Mouse (Mus musculus): ENCODE measurements around the gene Mt4. TPM values are rescaled to one million over a fixed set of nuclear protein-coding genes. Genes with fewer than 3 reads are reported as not detected.

Gene Mt4
- total and polyA plus RNA-seq, 2 experiments from 2014 or later, result not detected

DNA sequence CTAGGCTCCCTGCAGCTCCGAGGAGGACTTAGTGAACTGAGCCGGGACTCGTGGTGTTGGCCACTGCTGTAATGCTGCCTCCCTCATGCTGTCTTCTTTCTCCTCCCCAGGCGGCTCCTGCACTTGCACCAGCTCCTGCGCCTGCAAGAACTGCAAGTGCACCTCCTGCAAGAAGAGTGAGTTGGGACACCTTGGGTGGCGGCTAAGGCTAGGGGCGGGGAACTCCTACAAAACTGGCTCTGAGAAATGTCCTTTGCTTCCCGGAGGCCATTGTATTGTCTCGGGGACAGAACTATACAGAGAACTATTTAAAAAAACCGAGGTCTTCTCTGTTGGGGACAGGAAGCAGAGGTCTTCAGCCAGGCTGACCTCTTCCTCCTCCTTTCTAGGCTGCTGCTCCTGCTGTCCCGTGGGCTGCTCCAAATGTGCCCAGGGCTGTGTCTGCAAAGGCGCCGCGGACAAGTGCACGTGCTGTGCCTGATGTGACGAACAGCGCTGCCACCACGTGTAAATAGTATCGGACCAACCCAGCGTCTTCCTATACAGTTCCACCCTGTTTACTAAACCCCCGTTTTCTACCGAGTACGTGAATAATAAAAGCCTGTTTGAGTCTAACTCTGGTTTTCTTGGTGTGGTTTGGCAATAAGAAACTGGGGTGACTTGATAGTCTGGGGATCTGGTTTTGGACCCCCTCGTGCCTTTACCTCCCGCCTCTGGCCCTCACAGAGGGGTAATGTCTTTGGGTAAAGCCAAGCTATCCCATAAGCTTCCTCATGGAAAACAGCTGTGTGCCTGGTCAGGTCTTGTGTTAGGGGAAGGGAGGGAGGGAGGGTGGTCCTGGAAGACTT, 42.9 kb downstream of the Mt4 start:
- WGBS, result 5% methylated on average over 25 of the region's 25 CpGs
- H3K9me3 ChIP-seq (replicated peaks; ENCODE audit: control insufficient read depth, low read length), result no peaks in the 10 kb centered on the region

DNA sequence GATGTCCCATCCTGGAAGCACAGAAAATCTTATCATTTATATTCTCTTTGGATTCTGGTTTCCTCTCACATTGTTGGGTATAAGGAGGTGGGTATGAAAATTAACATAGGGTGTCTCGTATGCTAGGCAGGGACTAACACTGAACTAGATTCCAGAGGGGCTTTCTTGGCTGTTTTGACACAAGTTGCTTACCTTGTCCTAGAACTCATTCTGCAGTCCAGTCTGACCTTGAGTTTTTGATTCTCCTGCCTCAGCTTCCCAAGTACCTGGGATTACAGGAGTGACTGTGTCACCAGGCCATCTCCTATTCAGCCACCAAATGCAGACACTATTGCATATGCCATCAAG, 43.5 kb downstream of the Mt4 start:
- Histone ChIP-seq H3K27ac (ENCODE audit: low read depth) (no peak overlapping the region), H3K27me3 (ENCODE audit: control insufficient read depth, insufficient read depth, low read length) (peaks cover 7% of the 10 kb centered on the region), H3K36me3 (replicated peaks; ENCODE audit: control insufficient read depth, insufficient read depth, low read length) (no peaks in the 10 kb centered on the region), H3K9ac (replicated peaks; ENCODE audit: low read depth, low read length) (no peak overlapping the region), H3K4me1 (ENCODE audit: control insufficient read depth, insufficient read depth) (peaks cover 15% of the 10 kb centered on the region; the same call in 1 of the 2 replicates), H3K9me3 (replicated peaks; ENCODE audit: control insufficient read depth, low read length) (no peaks in the 10 kb centered on the region), H3K4me2 (ENCODE audit: low read depth, low read length) (peak overlapping the region; percentile 61), H3K4me3 (ENCODE audit: low read depth, low read length) (peak overlapping the region; percentile 62)
- ATAC-seq (ENCODE audit: insufficient read depth, low read depth) (no peak), DNase-seq (ENCODE audit: low spot score) (no peak)
- TF ChIP-seq EP300 (IDR thresholded peaks at IDR 0.05; ENCODE audit: low read depth) (no peak), CTCF (IDR thresholded peaks at IDR 0.05; ENCODE audit: low read depth) (no peak)
- WGBS, result 92% methylated on average over 1 of the region's 1 CpGs

More for the DNA sequence above, 42.9 kb downstream of the Mt4 start:
- peak overlapping the region; percentile 61 for H3K4me2 ChIP-seq (ENCODE audit: low read depth, low read length)
- no peaks in the 10 kb centered on the region for H3K36me3 ChIP-seq (replicated peaks; ENCODE audit: control insufficient read depth, insufficient read depth, low read length)
- peak overlapping the region; percentile 75 for H3K9ac ChIP-seq (replicated peaks; ENCODE audit: low read depth, low read length)
- H3K27ac ChIP-seq (ENCODE audit: low read depth), result peak overlapping the region; percentile 95
- TF ChIP-seq EP300 (IDR thresholded peaks at IDR 0.05; ENCODE audit: low read depth) (no peak), CTCF (IDR thresholded peaks at IDR 0.05; ENCODE audit: low read depth) (no peak)
- peaks cover 6% of the 10 kb centered on the region; the same call in 1 of the 2 replicates for H3K27me3 ChIP-seq (ENCODE audit: control insufficient read depth, insufficient read depth, low read length)
- peak overlapping the region; percentile 62 for H3K4me3 ChIP-seq (ENCODE audit: low read depth, low read length)
- DNase-seq (ENCODE audit: low spot score) (no peak), ATAC-seq (ENCODE audit: insufficient read depth, low read depth) (no peak)
- H3K4me1 ChIP-seq (ENCODE audit: control insufficient read depth, insufficient read depth), result peaks cover 15% of the 10 kb centered on the region; the same call in 1 of the 2 replicates

DNA sequence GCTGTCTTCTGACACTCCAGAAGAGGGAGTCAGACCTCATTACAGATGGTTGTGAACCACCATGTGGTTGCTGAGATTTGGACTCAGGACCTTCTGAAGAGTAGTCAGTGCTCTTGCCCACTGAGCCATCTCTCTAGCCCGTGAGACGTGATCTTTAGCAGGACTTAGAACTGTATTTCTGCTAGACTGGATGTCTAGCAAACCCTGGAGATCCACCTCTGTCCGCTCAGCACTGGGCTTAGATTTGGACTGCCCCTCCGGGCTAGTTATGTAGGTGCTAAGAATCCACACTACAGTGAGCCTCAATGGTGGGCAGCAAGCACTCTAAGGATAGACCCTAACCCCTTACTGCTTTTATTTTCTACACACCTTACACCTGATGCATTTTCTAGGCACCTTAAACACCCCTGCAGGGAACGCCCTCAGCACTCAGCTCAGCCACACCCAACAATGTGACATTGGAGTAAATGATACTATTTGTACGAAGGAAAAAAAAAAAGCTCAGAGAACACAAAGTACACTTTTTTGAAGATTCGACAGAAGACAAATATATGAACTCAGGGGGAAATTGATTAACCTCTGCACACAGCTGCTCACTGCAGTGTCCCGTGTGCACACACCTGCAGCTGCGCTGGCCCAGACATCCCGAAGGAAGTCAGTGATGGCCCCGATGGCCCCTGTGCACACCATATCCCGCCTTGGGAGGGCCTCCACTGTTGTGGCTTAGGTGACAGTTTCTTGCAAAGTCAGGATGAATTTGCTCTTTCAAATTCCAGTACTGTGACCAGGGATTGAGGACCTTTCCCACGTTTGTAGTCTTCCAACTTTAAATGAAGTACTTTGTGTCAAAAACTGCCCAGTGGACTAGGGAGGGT, 45.3 kb downstream of the Mt4 start:
- Histone ChIP-seq H3K4me3 (ENCODE audit: low read depth, low read length) (peak overlapping the region; percentile 31), H3K27ac (ENCODE audit: low read depth) (peak overlapping the region; percentile 77), H3K9ac (replicated peaks; ENCODE audit: low read depth, low read length) (peak overlapping the region; percentile 41; the same call in 1 of the 2 replicates), H3K27me3 (ENCODE audit: control insufficient read depth, insufficient read depth, low read length) (peaks cover 21% of the 10 kb centered on the region), H3K4me1 (ENCODE audit: control insufficient read depth, insufficient read depth) (peaks cover 21% of the 10 kb centered on the region), H3K4me2 (ENCODE audit: low read depth, low read length) (peak overlapping the region; percentile 58), H3K9me3 (replicated peaks; ENCODE audit: control insufficient read depth, low read length) (no peaks in the 10 kb centered on the region), H3K36me3 (replicated peaks; ENCODE audit: control insufficient read depth, insufficient read depth, low read length) (no peaks in the 10 kb centered on the region)
- no peak for DNase-seq (ENCODE audit: low spot score)
- no peak for ATAC-seq (ENCODE audit: insufficient read depth, low read depth)
- no peak for TF ChIP-seq EP300 (IDR thresholded peaks at IDR 0.05; ENCODE audit: low read depth)
- WGBS, result 65% methylated on average over 13 of the region's 13 CpGs

DNA sequence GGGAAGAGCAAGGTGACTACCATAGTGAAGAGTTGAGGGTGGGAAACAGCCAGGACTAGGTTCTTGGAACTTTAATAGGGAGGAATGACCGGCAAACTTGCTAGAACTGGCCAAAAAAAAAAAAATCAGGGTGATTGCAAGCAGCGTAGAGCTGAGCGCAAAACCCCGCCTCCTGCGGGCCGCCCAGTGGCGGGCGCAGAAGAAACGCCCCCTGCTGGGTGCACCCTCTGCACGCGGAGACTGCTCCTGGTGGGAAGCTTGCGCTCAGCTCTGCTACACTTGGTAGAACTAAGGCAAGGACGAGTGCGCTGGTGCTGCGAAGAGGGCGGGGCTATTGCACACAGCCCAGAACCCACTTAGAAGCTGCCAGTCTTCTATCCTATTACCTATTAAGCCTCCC, 46.1 kb downstream of the Mt4 start:
- peak; percentile 88 for DNase-seq (ENCODE audit: low spot score)
- H3K27me3 ChIP-seq (ENCODE audit: control insufficient read depth, insufficient read depth, low read length), result peaks cover 23% of the 10 kb centered on the region
- H3K4me3 ChIP-seq (ENCODE audit: low read depth, low read length), result peak overlapping the region; percentile 31
- peak overlapping the region; percentile 77 for H3K27ac ChIP-seq (ENCODE audit: low read depth)
- WGBS, result 0% methylated on average over 16 of the region's 16 CpGs
- TF ChIP-seq EP300 (IDR thresholded peaks at IDR 0.05; ENCODE audit: low read depth) (no peak), CTCF (IDR thresholded peaks at IDR 0.05; ENCODE audit: low read depth) (peak; percentile 68)
- peak overlapping the region; percentile 58 for H3K4me2 ChIP-seq (ENCODE audit: low read depth, low read length)
- peak overlapping the region; percentile 41; the same call in 1 of the 2 replicates for H3K9ac ChIP-seq (replicated peaks; ENCODE audit: low read depth, low read length)
- no peaks in the 10 kb centered on the region for H3K36me3 ChIP-seq (replicated peaks; ENCODE audit: control insufficient read depth, insufficient read depth, low read length)
- peaks cover 21% of the 10 kb centered on the region for H3K4me1 ChIP-seq (ENCODE audit: control insufficient read depth, insufficient read depth)
- ATAC-seq (ENCODE audit: insufficient read depth, low read depth), result peak; percentile 67
- no peaks in the 10 kb centered on the region for H3K9me3 ChIP-seq (replicated peaks; ENCODE audit: control insufficient read depth, low read length)

DNA sequence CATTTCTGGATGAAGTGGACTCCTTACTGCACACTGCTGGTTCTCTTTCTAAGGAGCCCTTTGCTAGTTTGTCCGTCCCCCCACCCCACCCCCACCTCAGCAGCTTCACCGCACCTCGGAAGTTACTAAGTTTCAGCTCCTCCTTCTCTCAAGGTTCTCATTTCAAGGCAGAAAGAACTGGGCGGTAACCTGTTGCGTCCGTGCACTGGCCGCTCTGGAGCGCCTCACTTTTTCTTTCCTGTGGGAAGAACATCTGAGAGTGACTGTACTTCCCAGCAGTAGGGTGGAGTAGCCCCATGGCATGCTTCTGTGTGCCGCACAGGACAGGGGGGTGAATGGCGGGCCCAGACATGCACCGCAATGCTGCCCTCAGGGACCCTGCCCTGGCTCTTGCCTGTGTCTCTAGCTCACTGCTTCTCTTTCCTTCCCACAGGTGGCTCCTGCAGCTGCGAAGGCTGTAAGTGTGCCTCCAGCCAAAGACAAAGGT, 47.4 kb downstream of the Mt4 start:
- Histone ChIP-seq H3K4me2 (ENCODE audit: low read depth, low read length) (no peak overlapping the region), H3K9me3 (replicated peaks; ENCODE audit: control insufficient read depth, low read length) (no peaks in the 10 kb centered on the region), H3K9ac (replicated peaks; ENCODE audit: low read depth, low read length) (no peak overlapping the region), H3K27ac (ENCODE audit: low read depth) (no peak overlapping the region), H3K4me3 (ENCODE audit: low read depth, low read length) (no peak overlapping the region), H3K36me3 (replicated peaks; ENCODE audit: control insufficient read depth, insufficient read depth, low read length) (no peaks in the 10 kb centered on the region), H3K27me3 (ENCODE audit: control insufficient read depth, insufficient read depth, low read length) (peaks cover 23% of the 10 kb centered on the region), H3K4me1 (ENCODE audit: control insufficient read depth, insufficient read depth) (peaks cover 22% of the 10 kb centered on the region)
- no peak for ATAC-seq (ENCODE audit: insufficient read depth, low read depth)
- TF ChIP-seq CTCF (IDR thresholded peaks at IDR 0.05; ENCODE audit: low read depth) (no peak), EP300 (IDR thresholded peaks at IDR 0.05; ENCODE audit: low read depth) (no peak)
- WGBS, result 55% methylated on average over 12 of the region's 12 CpGs
- DNase-seq (ENCODE audit: low spot score), result no peak

Measured in heart, postnatal 0 days (tissue).